Mouse (Mus musculus) CD4-positive helper T cell, adult 2 months (primary cell): ENCODE results near the gene Mdh1b.

Experiments
- DNase-seq: peaks from one replicate; pipeline ENCODE4 v3.0.0-alpha.2; 2012; ENCODE audit warnings: low read depth, missing footprints, low spot score

Mdh1b gene

DNA sequence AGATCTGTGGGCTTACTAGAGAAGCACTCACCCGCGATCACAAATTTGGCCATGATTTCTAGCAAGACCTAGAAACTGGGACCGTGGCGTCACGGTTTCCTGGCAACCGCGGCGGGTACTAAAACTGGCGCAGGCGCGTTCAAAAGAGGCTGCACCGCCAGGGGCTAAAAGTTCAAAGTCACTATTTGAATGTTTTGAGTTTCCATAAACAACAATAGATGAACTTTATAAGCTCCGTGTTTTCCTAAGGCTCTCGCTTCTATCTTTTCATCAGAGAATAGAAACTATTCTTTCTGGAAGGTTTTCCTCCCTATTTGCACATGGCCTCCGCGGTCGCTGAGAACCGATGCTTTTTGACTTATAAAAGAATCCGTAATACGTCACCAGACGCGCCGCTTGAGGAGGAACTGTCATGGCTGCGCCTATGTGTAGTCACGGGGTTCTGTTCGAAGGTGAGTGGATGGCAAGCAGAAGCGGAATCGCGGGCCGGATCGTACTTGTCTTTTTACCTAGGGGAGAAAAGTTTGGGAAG, at the start of gene Mdh1b, which contains the start of gene Fastkd2:
Gene Mdh1b, minus strand, starts transcription at position 79 of the 532 bp plus-strand sequence.
Gene Fastkd2, plus strand, starts transcription at position 375 of the 532 bp plus-strand sequence.
- DNase-seq = peak; percentile 94

DNA sequence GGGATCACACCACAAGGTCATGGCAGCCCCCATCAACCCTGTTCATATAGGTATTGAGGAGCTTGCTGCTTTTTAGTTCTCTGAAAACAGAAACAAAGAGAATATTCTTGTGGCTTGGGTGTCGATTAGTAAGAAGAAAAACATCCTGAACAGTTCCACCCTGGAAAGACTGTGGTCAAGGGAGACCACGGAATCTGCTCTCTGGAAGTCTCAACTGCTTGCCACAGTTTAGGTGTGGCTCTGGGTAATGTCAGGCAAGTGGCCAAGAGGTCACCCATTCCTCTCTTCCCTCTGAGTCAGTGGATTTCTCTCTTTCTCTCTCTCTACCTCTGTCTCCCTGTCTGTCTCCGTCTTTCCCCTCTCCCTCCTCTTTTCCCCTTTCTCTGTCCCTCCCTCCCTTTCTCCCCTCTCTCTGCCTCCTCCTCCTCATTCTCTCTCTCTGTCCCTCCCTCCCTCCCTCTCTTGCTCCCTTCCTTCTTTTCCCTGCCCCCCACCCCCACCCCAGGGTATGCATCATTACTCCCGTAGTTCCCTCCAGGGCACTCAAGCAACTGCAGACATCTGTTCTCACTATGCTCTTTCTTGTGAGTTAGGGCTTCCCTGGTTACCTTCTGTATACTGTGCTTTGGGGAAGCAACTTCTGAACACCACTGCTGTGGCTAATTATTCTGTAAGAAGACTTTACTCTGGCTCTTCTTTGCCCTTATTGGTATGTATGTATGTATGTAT, 46.9 kb upstream of the Mdh1b start:
- no peak for DNase-seq

DNA sequence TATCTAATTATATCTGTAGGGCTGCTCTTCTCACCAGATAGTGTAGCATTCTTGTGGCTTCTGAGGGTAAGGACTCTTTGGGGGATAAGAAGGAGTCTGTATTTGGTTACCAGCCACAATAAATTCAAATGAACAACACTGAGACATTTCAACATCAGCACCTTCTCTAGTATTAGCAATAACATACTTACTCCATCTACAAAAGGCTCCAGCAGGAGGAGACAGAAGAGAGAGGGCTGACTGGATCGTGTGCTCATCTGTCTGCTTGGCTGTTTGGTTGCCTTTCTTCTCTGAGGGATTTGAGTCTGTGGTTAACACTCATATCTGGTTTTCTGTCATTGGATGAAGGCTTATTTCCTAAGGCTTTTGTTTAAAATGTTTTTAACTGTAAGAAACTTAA, 46.3 kb upstream of the Mdh1b start:
- DNase-seq = no peak

DNA sequence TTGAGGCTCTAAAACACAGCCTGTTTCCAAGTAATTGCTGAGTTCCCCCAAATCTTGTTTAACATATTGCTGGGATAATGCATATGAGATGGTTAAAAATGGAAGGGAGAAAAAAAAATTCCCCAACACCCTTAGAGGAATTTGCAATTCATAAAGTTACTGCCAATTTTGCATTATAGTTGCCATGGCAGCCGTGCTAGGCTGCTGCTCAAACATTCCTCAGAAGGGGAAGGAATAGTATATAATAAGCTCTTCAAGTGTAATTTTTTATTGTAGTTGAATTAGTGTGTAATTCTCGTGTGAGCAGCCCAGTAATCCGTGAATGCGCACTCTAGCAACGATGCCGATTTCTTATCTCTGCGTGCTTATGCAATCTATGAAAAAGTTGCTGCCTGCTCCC, 40.2 kb upstream of the Mdh1b start:
- DNase-seq = no peak

DNA sequence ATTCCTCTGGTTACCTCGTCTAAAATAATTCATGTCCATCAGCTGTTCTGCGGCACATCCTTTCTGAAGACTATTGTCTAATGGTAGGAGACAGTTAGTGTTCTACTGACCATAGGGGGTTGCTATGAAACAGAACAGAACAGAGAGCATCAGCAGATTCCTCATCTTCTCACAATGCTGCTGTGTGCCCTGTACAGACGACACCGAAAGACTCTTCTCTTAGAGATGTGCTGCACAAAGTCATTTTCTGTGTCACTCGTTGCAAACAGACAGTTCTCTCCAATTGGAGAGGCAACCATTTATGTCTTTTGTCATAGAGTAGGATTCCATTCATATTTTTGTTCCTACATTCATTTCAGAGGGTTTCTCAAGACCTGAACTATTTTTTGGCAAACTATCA, 39.0 kb upstream of the Mdh1b start, which contains the start of gene 4933402D24Rik:
Gene 4933402D24Rik, minus strand, starts transcription at position 101 of the 400 bp plus-strand sequence.
- no peak for DNase-seq

DNA sequence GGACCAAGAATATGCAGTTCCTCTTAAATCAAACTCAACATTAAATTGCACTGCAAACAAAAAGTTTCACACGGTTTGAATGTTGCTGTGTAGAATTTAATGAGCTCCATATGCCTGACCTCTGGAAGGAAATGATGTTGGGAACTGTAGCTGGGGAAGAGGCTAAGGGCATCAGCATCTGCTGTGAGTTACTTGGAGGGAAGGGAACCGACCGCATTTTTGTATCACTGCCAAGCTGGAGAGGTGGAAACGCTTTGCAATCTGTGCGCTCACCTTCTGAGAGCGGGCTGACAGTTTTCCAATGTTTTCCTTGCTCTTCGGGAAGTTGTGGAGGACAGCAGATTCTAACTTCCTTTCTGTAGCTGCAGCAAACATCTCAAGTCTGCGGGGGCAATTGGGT, 38.0 kb upstream of the Mdh1b start:
- DNase-seq = no peak

DNA sequence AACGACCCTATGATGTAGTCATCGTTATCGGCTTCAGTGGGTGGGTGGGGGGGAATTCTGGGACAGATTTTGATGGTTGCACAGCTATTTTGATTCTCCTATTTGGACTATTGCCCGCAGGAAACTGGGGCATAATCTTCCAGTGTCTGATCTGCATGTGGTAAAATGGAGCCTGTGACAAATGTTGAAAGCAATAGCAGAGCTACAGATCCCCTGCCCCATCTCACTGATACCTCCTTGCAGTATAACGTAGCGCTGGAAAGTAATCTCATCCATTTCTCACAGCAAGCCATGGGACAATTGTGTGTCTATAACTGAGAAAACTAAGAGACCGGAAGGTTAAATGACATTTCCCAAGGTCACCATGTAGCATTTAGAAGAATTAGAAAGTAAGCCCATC, 34.3 kb upstream of the Mdh1b start:
- DNase-seq = no peak

DNA sequence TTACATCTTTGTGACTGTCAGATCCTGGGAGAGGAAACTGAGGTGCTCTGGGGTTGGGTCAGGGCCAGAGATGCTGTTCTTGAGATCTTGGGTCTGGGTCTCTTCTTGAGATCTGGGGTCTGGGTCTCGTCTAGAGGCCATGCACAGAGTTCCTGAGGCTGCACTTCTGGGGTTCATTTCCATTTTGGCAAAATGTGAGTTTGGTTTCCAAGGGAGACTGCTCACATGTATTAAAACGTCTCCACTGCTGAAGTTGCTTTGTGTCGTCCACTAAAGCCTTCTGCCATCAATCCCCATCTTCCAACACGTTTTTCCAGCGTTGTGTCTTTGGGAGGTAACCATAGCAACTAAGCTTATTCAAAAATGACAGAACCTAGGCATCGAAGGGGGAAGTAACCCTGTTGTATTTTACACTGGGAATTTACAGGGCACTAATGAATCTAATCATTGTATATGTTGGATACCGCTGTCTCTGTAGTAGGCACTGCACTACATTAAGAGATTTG, 33.8 kb upstream of the Mdh1b start:
- no peak for DNase-seq

DNA sequence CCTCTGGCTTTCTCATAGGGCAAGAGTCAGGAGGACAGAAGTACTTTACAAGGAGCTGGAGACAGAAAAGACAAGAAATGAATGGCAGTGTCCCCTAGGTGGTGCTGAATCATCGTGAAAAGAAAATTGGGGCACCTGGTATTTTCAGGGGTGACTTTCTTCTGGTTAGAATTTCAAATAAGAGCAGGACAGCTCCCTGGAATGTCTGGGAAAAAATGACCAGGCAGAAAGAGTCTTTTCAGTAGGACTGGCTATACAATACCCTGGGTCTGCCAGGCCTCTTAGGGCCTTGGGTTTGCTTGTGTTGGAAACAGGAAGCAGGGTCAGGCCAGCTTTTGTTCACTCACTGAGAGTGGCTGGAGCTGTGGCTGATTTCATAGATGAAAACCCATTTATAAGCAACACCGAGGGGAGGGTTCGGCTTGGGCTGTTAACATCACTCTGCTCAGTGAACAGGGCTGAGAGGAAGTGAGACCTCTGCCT, 33.1 kb upstream of the Mdh1b start:
- peak; percentile 11 for DNase-seq

DNA sequence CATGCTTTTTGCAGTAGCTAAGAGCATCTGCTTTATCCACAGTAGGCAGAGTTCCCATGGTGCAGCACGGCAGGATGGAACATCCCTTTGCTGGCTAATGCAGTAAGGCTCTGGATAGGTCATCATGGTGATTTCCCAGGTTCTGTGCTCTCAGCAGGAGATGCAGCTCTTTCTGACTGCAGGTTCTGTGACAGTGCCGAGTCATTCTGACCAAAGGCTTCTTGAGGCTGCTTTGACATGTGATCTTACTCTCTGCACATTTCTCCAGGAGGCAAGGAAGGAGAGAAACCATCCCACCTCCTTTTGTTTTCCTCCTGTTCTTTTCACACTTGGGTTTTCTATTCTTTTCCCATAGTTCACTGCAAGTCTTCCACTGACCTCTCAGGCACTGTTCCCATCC, 25.9 kb upstream of the Mdh1b start:
- no peak for DNase-seq

DNA sequence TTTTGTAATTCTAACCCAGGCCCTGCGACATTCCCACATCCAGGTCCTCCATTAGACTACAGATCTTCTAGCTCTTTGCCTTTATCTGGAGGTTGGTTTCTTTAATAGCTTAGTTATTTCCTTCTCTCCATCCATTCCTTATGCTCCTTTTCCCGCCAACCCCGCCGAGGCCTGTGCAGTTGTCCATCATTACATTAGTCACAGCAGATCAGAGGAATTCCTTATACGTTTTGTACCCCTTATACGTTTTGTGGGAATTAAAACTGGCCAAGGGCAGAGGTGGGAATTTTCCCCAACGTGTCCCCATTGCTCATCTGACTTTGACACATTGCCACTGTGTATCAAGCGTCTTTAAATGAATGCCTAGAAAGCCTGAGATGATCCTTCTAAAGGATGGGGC, 322 bp downstream of the Mdh1b start:
- DNase-seq = no peak

DNA sequence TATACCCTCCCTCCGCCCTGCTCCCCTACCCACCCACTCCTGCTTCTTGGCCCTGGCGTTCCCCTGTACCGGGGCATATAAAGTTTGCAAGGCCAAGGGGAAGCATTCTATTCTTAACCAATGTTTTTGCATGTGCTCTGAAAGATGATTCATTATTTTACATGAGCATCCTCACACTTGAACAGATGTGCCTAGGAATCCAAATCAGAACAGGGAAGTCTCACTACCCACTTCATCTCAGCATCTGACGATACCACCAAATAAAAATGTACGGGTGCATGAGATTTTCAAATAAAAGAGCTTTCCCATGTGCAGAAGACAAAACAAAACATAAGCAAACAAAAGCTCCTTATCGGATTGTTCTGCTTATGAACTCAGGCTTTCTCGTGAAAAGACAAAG, 10.0 kb downstream of the Mdh1b start:
- DNase-seq = no peak

DNA sequence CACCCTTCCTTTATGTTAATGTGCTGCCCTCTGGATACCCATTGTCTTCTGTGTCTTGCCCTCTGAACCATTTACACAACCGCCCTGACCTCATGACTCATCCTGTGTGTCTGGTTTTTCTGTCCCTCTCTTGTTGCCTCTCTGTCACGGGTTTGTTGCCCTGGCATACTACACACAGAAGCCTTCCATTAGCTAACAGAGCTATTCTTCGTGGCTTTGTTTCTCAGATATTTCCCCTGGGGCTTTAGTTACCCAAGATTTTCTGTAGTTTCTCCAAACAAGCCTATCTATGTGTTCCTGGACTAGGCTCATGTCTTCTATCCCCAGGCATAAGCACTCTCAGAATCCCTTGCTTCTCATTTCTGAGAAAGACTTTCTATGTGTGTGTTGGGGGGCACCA, 21.2 kb downstream of the Mdh1b start:
- no peak for DNase-seq

DNA sequence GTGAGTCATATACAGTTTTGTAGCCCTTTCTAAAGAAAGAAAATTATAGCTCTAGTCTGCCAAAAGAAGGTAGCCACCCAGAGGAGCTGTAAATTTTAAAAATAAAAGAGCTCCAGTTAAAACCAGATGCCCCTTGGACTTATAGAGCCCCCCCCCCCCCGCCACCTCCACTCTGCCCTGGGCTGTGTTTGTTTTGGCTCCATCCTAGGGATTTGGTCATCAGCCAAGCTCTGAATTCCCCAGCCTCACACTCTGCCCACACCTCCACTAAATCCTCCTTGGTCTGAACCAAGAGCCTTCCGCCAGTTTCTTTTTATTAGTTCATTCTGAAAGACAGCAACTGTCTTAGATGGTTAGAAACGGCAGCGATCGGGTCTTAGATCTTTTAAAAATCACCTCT, 24.4 kb downstream of the Mdh1b start:
- no peak for DNase-seq

DNA sequence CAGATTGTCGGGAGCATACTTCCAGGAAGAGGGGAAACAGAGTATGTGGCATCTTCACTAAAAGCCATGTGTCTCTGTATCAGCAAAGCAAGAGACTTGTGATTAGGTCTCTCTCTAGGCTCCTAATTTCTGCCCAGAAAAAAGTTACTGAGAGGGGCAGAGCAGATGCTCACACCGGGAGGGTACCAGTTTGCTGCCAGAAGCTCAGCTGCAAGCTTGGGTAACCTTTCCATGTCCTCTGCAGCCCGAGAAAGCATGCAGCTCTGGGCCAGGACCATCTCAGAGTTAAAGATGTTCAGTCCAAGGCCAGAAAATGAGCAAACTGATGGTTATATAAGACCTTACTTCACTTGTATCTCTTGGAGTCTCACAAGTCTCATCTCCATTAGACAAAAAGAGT, 33.3 kb downstream of the Mdh1b start:
- DNase-seq = no peak

DNA sequence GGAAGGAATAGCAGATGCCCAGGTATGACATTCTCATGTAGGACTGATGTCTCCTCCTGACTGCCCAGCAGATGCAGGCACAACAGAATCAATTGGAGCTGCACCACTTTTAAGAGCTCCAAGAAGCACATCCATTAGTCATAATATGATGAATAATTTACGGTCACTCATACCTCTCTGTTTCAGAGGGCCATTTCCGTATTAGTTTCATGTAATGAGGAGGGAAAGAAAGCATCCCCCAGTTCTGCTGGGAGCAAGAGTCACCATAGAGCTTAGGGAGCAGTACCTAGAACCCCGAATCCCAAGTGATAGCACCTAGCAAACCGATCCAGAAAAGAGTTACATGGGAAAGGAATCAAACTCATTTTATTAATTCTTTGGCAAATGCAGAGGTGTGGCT, 43.3 kb downstream of the Mdh1b start, which contains the start of gene Dytn:
Gene Dytn, minus strand, starts transcription at position 101 of the 400 bp plus-strand sequence.
- DNase-seq = no peak

DNA sequence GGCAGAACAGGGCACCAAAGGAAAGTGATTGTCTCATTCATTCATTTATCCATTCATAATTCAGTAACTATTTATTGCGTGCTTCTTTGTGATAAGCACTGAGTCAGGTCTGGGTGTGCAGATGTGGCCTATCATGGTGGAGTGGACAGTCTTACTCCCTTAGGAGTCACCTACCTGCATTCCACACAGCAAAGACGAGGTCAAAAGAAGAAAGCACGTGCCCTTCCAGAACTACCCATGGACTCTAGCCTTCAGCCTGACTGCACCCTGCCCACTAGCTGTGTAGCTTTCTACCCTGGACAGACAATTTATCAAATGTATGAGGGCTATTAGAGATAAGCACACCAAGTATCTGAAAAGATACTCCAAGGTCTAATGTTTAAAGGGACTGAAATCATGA, 54.1 kb downstream of the Mdh1b start:
- DNase-seq = no peak

DNA sequence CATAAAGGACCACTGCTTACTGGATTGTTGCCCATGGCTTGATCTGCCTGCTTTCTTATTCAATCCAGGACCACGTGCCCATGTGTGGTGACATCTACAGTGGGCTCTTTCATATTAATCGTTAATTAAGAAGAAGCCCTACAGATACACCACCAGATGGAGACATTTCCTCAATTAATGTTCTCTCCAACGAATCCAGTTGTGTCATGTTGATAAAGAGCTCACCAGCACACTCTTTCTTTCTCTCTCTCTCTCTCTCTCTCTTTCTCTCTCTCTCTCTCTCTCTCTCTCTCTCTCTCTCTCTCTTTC, 61.3 kb downstream of the Mdh1b start:
- DNase-seq = peak; percentile 17

DNA sequence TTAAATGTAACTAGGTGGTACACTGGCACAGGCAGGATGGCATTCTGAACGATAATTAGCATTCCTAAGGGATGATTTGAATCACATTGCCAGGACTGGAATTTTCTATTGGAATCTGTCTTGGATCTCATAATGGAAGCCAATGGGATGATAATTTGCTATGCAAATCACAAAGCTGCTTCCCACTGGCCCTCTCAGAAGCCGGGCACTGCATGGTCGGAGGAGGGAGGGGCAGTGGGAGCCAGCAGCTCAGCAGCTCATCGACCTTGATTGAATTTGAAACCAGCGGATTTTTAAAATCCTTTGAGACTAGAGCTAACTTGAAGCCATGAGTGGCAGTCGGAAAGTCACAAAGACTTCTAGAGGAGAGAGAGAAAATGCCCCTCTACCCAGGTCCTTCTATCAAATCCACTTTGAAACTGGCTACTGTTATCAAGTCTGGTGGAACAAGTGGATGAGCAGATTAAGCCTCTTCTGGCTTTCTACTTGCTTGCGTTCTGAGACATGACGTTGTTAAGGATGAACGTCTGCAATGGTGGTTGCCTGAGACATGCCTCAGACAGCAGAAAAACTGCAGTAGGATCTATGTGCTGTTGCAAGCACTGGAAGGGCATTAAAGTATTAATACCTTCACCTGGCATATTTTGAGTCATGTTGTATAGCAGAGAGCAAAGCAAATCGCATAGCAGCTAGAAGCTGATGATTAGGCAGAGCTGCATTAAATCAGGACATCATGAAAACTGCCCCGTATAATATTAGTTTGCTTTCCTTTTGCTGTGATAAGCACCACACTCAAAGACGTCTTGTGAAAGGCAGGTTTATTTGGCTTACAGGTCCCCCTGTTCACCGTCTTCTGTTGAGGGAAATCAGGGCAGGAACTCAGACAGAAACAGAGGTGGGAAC, 61.9 kb downstream of the Mdh1b start:
- no peak for DNase-seq

DNA sequence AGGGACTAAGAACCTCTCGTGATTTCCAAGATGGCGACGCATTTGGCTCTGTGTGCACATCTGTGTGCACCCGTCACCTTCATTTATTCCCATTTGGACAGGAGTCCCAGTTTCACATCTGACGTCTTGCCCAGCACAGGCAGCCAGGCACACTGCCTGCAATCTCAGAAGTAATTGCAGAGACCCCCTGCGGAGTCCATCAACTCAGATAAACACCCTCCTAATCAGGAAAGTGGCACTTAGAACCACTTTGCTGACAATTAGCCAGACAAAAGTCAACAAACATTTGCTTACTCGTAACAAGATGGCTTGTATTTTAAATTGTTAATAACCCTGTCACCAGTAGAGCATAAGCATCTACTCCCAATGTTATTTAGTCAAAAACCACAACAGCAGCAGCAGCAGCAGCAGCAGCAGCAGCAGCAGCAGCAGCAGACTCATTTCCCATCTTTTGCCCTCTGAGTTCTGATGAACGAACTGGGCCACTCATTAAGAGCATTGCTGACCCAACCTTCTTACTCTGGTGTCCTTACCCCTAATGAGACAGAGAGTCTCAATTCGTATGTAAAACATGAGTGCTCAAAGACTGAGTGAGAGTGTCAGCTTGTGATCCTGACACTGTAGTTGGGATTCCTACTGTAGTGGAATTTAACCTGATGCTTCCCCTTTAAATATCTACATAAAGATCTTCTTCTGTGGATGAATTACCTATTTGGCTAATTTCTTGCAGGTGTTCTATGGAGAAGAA, 62.7 kb downstream of the Mdh1b start:
- DNase-seq = no peak

DNA sequence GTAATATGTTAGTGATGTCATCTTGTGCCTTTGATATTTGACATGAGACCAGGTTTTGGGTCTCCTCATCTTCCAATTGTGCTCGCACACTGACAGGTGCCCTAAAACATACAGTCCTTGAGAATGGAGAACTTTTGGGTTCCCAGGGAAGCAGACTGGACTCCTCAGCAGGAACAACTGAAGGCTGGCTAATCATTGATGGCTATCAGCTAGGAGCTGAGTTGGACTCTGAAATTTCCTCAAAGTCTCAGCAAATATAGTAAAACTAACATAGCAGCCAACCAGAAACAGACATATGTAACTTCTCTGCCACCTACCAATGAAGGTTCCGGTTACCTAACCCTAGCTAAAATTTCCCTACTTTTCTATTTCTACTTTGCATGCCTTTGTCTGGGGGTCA, 64.0 kb downstream of the Mdh1b start:
- DNase-seq = no peak

DNA sequence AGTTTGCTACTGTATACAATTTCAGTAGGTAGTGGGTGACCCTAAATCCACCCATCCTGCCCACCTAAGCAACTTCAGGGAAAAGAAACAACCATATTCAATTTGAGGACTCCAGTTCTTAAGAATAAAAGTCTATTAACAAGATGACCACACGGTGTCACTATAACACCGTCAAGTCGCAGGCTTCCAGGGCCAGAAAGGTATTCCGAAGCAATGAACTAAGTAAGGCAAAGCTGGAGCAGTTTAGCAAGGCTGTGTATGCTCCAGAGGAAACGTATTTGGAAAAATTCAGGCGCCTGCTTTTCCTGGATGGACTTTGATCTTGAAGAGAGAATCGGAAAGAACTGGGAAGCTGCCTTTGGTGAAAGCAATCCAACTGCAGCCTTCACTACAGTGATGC, 70.5 kb downstream of the Mdh1b start:
- DNase-seq = peak; percentile 53
